Mouse (Mus musculus): ENCODE results near the gene Zfp663.

DNA sequence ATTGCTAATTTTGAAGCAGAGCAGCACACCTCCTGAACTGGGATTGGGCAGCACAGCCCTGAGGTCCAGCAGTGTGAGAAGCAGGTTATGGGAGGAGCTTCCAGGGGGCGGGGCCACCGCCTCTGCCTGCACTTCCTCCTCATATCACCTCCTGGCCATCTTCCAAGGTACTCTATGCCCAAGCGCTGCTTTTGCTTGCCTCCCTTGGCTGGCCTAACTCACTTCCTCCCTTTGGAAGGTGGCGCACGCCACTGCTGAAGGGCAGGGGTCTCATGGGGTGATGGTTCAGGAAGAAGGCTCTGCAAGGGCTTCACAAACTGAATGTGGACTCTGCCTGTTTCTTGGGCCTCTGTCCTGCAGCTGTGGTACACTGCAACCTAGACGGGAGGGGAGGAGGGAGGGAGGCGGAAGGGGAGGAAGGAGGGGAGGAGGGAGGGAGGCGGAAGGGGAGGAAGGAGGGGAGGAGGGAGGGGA lies 1.4 kb downstream of the Zfp663 start:
- TF ChIP-seq GATA1 (IDR thresholded peaks at IDR 0.05; ENCODE audit: borderline replicate concordance, low read length) (no peak), FLI1 (IDR thresholded peaks at IDR 0.05; ENCODE audit: low read length) (no peak)

All from megakaryocyte, embryonic 14.5 days (primary cell).